Mouse (Mus musculus) adrenal gland, postnatal 36 days (tissue): ENCODE results near the gene Rtbdn. TPM values are rescaled to one million over a fixed set of nuclear protein-coding genes. Genes with fewer than 3 reads are reported as not detected.

Experiments
- DNase-seq, 2 experiments: peaks; one replicate each; pipeline ENCODE4 v3.0.0; 2021; ENCODE audit warnings: mixed read lengths in 1 of 2
- total RNA-seq, 2 experiments: library from RNA; stranded (reverse); gene quantifications; 2 replicates each; pipeline ENCODE4 v1.2.3; 2021

Gene Rtbdn
- total RNA-seq, 2 experiments from 2014 or later: not detected

DNA sequence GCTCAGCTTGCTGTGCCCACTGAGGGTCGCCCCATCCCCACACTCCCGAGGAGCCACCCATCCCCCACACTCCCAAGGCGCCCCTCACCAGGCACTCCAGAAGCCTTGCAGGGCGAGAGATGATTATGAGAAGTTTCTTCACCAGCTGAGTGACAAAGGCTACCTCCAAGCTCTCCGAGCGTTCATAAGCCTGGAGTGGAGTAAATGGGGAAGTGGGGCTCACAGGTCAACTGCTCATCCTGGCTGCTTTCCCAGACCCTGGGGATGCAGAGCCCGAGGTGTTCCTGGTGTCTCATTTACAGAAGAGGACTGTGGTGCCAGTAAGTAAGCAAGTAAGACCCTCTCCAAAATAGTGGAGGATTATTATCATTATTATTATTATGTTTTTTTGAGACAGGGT is 21.2 kb upstream of the Rtbdn start:
- DNase-seq: no peak

GRCm38 (mm10) chr8:84927513-84927912 is 19.3 kb upstream of the Rtbdn start:
- DNase-seq: no peak

DNA sequence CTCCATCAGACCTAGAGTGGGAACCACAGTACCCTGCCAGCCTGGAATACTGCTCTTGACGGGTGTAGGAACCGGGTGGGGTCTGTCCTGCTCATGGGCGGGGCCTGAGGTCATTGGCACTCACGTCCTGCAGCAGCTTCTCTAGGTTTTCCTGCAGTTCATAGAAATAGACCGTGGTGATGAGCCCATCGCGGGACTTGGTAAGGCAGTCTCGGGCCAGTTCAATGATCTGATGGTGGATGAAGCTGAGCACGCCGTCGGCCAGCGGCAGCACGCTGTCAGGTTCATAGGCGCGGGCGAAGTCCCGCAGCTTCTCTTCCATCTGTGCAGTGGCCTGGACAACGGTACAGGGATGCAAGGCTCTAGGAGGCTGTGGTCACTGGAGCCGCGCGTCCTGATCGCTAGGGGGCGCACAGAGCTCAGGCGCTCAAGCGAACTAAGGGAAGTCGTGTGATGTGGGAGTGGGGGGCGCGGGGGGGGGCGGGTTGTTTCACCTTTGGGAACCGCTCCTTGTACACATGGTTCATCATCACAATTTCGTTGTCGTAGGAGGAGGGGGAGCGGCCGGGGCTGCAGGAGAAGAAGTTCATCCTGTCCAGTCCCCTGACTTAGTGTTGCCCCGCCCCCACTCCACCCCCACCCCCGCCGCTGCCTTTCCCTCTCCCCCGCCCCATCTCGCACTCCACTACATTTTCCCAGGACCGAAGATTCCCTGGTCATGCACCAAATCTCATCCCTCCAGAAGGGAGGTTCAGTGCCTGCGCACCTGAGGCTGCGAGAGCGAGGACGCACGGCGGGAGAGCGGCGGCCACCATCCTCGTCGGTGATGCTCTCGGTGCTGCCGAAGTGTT is 18.1 kb upstream of the Rtbdn start:
- peak; percentile 79 to 85 for DNase-seq

DNA sequence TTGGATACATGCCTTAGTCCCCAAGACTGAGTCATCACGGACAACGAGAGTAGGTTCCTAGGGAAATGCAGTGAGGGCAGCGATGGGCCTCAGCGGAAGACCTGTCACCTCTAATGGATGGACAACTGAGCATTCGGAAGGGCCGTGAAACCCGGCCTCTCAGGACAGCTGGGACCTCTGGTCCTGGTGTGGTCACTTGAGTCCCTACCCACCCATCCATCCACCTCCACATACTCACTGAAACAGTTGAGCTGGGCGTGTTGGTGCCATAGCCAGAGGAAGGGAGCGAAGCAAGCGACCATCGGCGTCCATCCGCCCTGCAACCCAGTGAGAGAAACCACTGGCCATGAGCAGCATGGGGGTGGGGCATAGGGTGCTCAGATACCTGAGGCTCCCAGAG is 16.2 kb upstream of the Rtbdn start:
- DNase-seq: no peak

GRCm38 (mm10) chr8:84933767-84934559 is 12.8 kb upstream of the Rtbdn start:
- DNase-seq: no peak

DNA sequence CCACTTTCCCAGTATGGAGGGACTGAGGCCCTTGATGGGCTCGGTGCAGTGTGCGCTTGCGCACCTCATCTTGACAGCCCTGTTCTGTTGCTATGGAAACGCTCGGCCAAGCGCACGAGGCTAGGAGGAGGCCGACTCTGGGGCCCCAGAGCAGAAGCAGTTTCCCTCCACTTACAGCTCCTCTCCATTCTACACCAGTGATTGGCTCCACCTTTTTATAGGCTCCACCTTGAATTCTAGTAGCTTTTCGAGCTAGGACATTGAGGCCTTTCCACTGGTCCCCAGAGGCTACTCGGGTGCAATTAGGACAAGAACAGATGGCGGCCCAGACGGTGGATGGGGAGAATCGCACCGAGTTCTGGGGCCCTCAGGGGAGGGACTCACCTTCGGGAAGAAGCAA is 11.9 kb upstream of the Rtbdn start:
- DNase-seq: no peak

- DNase-seq: no peak
Measured at GRCm38 (mm10) chr8:84935489-84935888, 11.3 kb upstream of the Rtbdn start.

DNA sequence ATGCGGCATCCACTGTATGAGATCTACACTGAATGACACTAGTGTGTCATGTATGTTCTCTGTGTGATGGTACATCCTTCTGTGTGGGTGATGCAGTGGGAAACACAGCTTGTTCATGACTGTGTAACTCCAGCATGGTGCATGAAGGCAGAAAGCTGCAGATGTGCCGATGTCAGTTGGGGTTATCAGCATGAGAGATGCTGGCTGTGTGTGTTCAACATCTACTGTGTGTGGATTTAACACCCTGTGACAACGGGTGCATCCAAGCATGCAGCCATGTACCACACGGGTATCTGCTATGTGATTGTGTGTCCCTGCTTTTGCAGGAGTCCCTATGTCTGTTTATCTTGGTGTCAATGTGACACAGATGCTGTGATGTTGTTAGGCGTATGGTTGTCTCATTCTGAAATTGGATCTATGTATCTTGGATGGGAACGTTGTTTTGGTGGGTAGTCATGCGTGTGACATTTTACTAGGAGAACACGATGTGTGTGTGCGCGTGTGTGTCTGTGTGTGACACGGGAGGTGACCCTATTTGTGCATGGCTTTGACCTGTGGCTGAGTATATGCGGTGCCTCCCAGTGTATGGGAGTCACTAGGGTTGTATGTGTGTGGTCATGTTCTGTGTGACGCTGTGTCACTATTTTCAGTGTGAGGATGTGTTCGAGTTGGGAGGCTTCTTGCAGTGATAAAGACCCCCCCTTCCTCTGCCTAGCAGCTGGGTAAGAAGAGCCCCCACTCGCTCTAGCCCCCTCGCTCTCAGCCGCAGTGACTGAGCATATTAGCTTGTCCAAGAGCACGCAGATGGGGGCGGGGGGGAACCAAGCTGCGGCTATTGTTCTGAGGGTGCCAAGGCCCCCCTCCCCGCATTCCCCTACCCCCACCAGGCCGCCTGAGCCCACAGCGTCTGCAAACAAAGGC is 10.5 kb upstream of the Rtbdn start:
- DNase-seq: no peak

DNA sequence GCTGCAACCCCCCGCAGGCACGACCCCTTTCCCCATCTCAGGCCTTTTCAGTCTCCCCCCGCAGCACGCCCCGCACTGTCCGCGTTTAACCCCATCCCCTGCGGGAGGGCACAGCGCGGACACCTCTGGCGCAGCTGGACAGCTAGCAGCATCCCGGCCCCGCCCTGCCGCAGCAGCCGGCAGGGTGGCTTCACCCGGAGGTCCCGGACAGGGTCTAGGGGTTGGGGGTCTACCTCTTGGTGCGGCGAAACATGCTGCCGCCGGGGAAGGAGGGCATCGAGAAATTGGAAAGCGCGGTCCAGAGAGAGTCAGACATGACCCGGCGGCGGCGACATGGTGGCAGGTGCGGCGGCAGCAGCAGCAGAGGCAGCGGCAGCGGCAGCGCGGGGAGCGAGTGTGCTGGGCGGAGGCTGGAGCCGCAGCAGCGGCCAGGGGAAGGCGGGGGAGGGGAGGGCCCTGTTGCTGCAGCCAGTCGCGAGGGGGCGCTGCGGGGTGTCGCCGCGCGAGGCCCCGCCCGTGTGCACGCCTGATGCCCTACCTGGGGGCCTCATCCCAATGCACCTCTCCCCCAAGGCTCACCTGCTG is 9.7 kb upstream of the Rtbdn start, which contains the start of gene Mast1:
TSS of gene Mast1 (minus strand) at position 398 of the 585 bp plus-strand sequence.
- DNase-seq: peak; percentile 70 to 85

DNA sequence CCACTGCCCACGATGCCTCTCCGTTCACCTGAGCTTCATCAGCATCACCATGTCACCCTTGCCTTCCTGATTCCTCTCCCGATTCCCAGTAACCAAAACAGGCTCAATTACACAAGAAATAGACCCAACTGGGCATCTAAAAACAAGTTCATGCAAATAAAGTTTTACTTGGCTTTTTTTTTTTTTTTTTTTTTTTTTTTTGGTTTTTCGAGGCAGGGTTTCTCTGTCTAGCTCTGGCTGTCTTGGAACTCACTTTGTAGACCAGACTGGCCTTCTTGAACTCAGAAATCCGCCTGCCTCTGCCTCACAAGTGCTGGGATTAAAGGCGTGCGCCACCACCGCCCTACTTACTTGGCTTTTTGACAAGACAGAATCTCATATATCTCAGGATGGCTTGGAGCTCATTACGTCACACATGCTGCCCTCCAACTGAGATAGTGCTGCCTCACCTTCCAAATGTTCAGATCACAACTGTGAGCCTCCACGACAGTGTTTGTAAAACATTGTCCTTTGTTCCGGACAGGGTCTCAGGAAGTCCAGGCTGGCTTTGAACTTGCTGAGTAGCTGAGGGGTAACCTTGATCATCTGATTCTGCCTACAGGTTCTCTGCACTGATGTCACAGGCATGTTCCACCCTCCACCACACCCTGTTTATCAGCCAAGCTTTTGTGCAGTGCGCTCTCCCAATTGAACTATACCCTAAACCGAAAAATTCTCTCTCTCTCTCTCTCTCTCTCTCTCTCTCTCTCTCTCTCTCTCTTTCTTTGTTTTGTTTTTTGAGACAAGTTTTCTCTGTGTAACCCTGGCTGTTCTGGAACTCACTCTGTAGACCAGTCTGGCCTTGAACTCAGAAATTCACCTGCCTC is 8.9 kb upstream of the Rtbdn start:
- no peak for DNase-seq

DNA sequence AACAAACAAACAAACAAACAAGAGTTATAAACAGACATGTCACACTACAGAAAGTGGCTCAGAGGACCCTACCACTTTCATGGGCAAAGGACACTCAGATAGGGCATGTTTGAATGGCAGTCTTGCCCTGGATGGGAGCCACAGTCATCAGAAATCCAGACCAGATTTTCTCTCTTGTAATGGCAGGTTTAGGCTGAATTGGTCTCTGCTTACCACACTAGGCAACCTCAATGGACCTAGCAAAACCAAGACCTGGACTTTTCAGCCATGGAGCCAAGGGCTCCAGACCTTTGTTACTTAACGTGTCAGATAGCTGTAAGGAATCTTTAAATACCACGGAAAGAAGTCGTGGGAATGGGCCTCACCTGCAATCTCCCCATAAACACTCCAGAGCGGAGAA is 3.1 kb upstream of the Rtbdn start:
- no peak for DNase-seq

- peak; percentile 42 to 59 for DNase-seq
Measured at GRCm38 (mm10) chr8:84944478-84945160, 2.2 kb upstream of the Rtbdn start.

DNA sequence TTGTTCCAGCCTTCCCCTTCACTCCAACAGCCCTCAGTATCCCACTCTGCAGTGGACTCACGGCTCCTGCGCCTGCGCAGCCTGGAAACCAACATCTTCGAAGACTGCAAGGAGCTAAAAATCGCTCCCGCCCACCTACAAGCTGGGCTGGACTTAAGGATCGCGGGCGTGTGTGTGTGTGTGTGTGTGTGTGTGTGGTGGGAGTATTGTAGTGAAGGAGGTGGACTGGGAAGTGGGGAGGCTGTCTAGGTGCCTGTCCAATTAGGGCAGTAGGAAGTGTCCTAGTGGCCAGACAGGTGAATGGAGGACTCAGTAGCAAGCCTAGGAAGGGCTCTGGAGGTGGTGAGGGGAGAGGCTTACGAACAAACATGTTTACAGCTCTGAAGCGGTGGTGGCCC is 1.6 kb upstream of the Rtbdn start:
- no peak for DNase-seq

GRCm38 (mm10) chr8:84945633-84946527 is 911 bp upstream of the Rtbdn start:
- DNase-seq: no peak

DNA sequence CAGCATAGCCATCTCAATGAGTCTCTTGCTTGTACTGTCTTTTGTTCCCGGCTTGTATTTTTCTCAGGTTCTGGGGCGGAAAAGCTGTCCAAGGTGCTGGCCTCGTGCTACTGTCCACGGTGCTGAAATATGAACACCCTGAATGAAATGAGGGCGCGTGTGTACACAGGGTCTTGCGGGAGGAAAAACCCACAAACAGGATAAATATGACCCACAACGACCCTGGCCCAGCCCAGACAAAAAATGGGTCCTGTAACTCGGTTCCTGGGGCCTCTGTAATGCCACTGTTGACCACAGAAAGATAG is 402 bp downstream of the Rtbdn start:
- peak; percentile 58 to 66 for DNase-seq

DNA sequence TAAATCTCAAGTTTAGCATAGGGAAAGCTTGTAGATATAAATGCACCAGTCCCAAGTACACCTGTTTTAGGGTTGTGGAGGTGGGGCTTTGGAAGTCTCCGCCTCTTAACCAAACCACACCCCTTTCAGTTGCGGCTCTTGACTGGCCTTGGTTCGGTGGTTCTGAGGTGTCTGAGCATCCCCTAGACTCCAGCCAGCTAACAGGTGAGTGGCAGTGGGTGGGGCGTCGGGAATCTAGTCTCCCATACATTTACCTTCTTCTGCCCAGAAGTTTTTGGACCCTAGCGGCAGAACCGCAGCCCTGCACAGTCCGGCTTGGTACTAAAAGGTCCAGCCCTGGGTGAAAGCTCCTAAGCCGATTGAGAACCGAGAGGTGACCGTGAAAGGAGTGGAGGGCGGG is 3.0 kb downstream of the Rtbdn start:
- DNase-seq: no peak

- DNase-seq: peak; percentile 85 to 86
Measured at GRCm38 (mm10) chr8:84952612-84953255, 5.9 kb downstream of the Rtbdn start.

GRCm38 (mm10) chr8:84956768-84957167 is 10.0 kb downstream of the Rtbdn start:
- DNase-seq: peak; percentile 58 to 76

GRCm38 (mm10) chr8:84959811-84960210 is 13.0 kb downstream of the Rtbdn start:
- peak; percentile 80 to 81 for DNase-seq
